26 mouse cellular contexts compared by ENCODE assay signal in the genomic region with DNA sequence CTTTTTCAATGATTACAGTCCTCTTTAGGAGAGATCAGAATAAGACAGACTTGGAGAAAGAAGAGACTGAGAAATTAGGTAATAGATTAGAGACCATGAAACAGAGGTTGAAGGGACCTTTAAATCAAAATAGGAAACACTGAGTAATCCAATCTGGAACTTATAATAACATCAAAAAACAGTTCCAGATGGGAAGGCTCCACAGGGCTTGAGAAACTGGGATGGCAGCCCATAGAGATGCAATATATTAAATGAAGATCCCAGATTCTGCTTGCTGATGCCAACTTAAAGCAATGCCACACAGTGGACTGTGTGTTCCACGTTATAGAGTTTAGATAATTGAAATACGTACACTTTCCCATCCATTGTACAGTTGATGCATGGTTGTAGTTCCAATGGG. TPM values are rescaled to one million over a fixed set of nuclear protein-coding genes. Genes with fewer than 3 reads are reported as not detected.
DNase-seq lines count a peak whose midpoint lies in the region; ATAC-seq and TF ChIP-seq lines count a peak whose summit lies in the region.
"Had no signal": no experiment of that assay in that cellular context is flagged by ENCODE, and none has a peak within 500 bp of the region (broad histone marks: within the 10 kb centered on the region; RNA-seq: fewer than 3 reads in every experiment).

No protein-coding gene starts in this region.

- no peaks in the 10 kb centered on the region for H3K27me3 ChIP-seq in kidney, postnatal 0 days (ENCODE audit: insufficient read depth, low read length)
- no peaks in the 10 kb centered on the region for H3K27me3 ChIP-seq in midbrain, embryonic 11.5 days (ENCODE audit: control insufficient read depth, insufficient read depth, low read length)
- no peaks in the 10 kb centered on the region for H3K27me3 ChIP-seq in midbrain, embryonic 13.5 days
- H3K27me3 ChIP-seq: embryonic facial prominence, embryonic 13.5 days; liver, embryonic 12.5 days; midbrain, embryonic 15.5 days; neural tube, embryonic 12.5 days had no signal

- no peak overlapping the region for H3K4me3 ChIP-seq in kidney, postnatal 0 days (replicated peaks; ENCODE audit: low read depth, low read length)
- H3K4me3 ChIP-seq in midbrain, embryonic 11.5 days (ENCODE audit: low read depth, low read length), result no peak overlapping the region
- no peak overlapping the region for H3K4me3 ChIP-seq in midbrain, embryonic 13.5 days (replicated peaks)
- H3K4me3 ChIP-seq: embryonic facial prominence, embryonic 13.5 days; heart, embryonic 10.5 days; left cerebral cortex, adult 2 months; liver, embryonic 12.5 days; megakaryocyte, embryonic 14.5 days; midbrain, embryonic 15.5 days; neural tube, embryonic 12.5 days had no signal

- H3K27ac ChIP-seq in kidney, postnatal 0 days, result no peak overlapping the region
- H3K27ac ChIP-seq in midbrain, embryonic 11.5 days (ENCODE audit: low read depth, low read length), result no peak overlapping the region
- H3K27ac ChIP-seq in midbrain, embryonic 13.5 days, result no peak overlapping the region
- H3K27ac ChIP-seq: embryonic facial prominence, embryonic 13.5 days; heart, embryonic 10.5 days; hindbrain, embryonic 14.5 days; left cerebral cortex, adult 2 months; liver, embryonic 12.5 days; midbrain, embryonic 15.5 days; neural tube, embryonic 12.5 days had no signal

- no peak overlapping the region for H3K9ac ChIP-seq in kidney, postnatal 0 days (ENCODE audit: low read depth, low read length)
- H3K9ac ChIP-seq in midbrain, embryonic 11.5 days (ENCODE audit: low read length), result no peak overlapping the region
- H3K9ac ChIP-seq in midbrain, embryonic 13.5 days (replicated peaks), result no peak overlapping the region
- H3K9ac ChIP-seq: embryonic facial prominence, embryonic 13.5 days; hindbrain, embryonic 14.5 days; liver, embryonic 12.5 days; midbrain, embryonic 15.5 days; neural tube, embryonic 12.5 days had no signal

- peak; percentile 9 for DNase-seq in embryo, embryonic 10.5 days (ENCODE audit: low spot score)
- no peak for DNase-seq in embryo, embryonic 9.5 days (ENCODE audit: extremely low spot score)
- DNase-seq in kidney, postnatal 0 days (ENCODE audit: low spot score), result peak; percentile 37
- no peak for DNase-seq in kidney, postnatal 36 days
- DNase-seq in midbrain, embryonic 11.5 days (ENCODE audit: low spot score, missing footprints), result peak; percentile 68
- no peak for DNase-seq in ovary, adult 18-20 months (ENCODE audit: low spot score)
- DNase-seq: adrenal gland, postnatal 25 days; cerebellum, adult 11 months; cerebellum, adult 9-11 months; heart, postnatal 4 days; kidney, adult 18-20 months; lung, adult 18-20 months; retina, postnatal 1 day; right cerebral cortex, postnatal 25 days; spleen, adult 18-20 months; thymus, postnatal 25 days had no signal

- H3K36me3 ChIP-seq in kidney, postnatal 0 days (ENCODE audit: insufficient read depth, low read length), result no peaks in the 10 kb centered on the region
- no peaks in the 10 kb centered on the region for H3K36me3 ChIP-seq in midbrain, embryonic 11.5 days (ENCODE audit: control insufficient read depth, insufficient read depth, low read length)
- H3K36me3 ChIP-seq in midbrain, embryonic 13.5 days, result no peaks in the 10 kb centered on the region
- H3K36me3 ChIP-seq: embryonic facial prominence, embryonic 13.5 days; heart, embryonic 10.5 days; liver, embryonic 12.5 days; midbrain, embryonic 15.5 days; neural tube, embryonic 12.5 days had no signal

- no peak for ATAC-seq in kidney, postnatal 0 days (replicated peaks; ENCODE audit: low FRiP score, low read depth)
- no peak for ATAC-seq in midbrain, embryonic 11.5 days (ENCODE audit: low FRiP score)
- no peak for ATAC-seq in midbrain, embryonic 13.5 days
- ATAC-seq: inflammation-experienced regulatory T-cells, adult 6 months; liver, embryonic 12.5 days; midbrain, embryonic 15.5 days had no signal

- no peak overlapping the region for H3K4me2 ChIP-seq in kidney, postnatal 0 days (ENCODE audit: low read length)
- H3K4me2 ChIP-seq in midbrain, embryonic 11.5 days, result no peak overlapping the region
- H3K4me2 ChIP-seq in midbrain, embryonic 13.5 days (replicated peaks), result no peak overlapping the region
- H3K4me2 ChIP-seq: embryonic facial prominence, embryonic 13.5 days; hindbrain, embryonic 14.5 days; liver, embryonic 12.5 days; midbrain, embryonic 15.5 days; neural tube, embryonic 12.5 days had no signal

- H3K9me3 ChIP-seq in kidney, postnatal 0 days (replicated peaks; ENCODE audit: low read length), result no peaks in the 10 kb centered on the region
- H3K9me3 ChIP-seq in midbrain, embryonic 11.5 days (ENCODE audit: control insufficient read depth, low read length), result no peaks in the 10 kb centered on the region
- H3K9me3 ChIP-seq in midbrain, embryonic 13.5 days, result no peaks in the 10 kb centered on the region
- H3K9me3 ChIP-seq: embryonic facial prominence, embryonic 13.5 days; heart, embryonic 10.5 days; liver, embryonic 12.5 days; midbrain, embryonic 15.5 days; neural tube, embryonic 12.5 days had no signal

- H3K4me1 ChIP-seq in kidney, postnatal 0 days (replicated peaks; ENCODE audit: insufficient read depth, low read length), result no peaks in the 10 kb centered on the region; the same call in 1 of the 2 replicates
- peaks cover 6% of the 10 kb centered on the region for H3K4me1 ChIP-seq in midbrain, embryonic 11.5 days (ENCODE audit: control insufficient read depth, insufficient read depth, low read length)
- H3K4me1 ChIP-seq in midbrain, embryonic 13.5 days (replicated peaks), result peaks cover 7% of the 10 kb centered on the region
- H3K4me1 ChIP-seq: liver, embryonic 12.5 days; midbrain, embryonic 15.5 days had no signal

- no peak for TF ChIP-seq CTCF in kidney, postnatal 0 days (IDR thresholded peaks at IDR 0.05; ENCODE audit: low read depth)

- WGBS in kidney, postnatal 0 days, result 58% methylated on average over 2 of the region's 2 CpGs
- 81% methylated on average over 2 of the region's 2 CpGs for WGBS in midbrain, embryonic 11.5 days
- WGBS in midbrain, embryonic 13.5 days, result 79% methylated on average over 2 of the region's 2 CpGs

RNA-seq across cellular contexts. Expression of gene Thy1, which starts 45.5 kb away (rescaled TPM):
- 9.9 and 13.6 TPM in 2 replicates for polyA plus RNA-seq in kidney, postnatal 0 days (2015; fragmentation: Nextera tagmentation; extraction: Ambion mirVana)
- not detected in 2 replicates for polyA plus RNA-seq in midbrain, embryonic 11.5 days (2014; fragmentation: Nextera tagmentation; extraction: Ambion mirVana)
- 0.30 and 0.52 TPM in 2 replicates for polyA plus RNA-seq in midbrain, embryonic 13.5 days (2015; fragmentation: Nextera tagmentation; extraction: Ambion mirVana)

Comparison
In these comparisons a context has a peak if more than half of its experiments do, and no peak if none do; other contexts are left out.
1. DNase-seq: peak in embryo, embryonic 10.5 days (single experiment), kidney, postnatal 0 days (single experiment) and midbrain, embryonic 11.5 days (single experiment); none in embryo, embryonic 9.5 days (single experiment), kidney, postnatal 36 days (0 of 2) and ovary, adult 18-20 months (single experiment).